Mouse (Mus musculus) MEL (cell line): Measurements from ENCODE around the gene Gramd1b. TPM values are rescaled to one million over a fixed set of nuclear protein-coding genes. Genes with fewer than 3 reads are reported as not detected.

Experiments used
- DNase-seq: peaks from one replicate; pipeline ENCODE4 v3.0.0; 2011; ENCODE audit warnings: low read depth, low spot score
- H3K27ac ChIP-seq: 2 replicates; pipeline ENCODE4 v1.5.1; 2012; ENCODE audit warnings: low read depth, mild to moderate bottlenecking, control low read depth, low read length, moderate library complexity; ENCODE audit not compliant: control insufficient read depth
- H3K27me3 ChIP-seq, 2 experiments: fragments of 150-350 bp in 1 of 2; sonication (generic) in 1 of 2; 2 replicates each; pipeline ENCODE4 v1.6.1; 2012; ENCODE audit warnings: low read length in 2 of 2, mild to moderate bottlenecking in 2 of 2, improper control_type of control experiment in 1 of 2, moderate library complexity in 1 of 2; ENCODE audit not compliant: insufficient read depth in 2 of 2, control insufficient read depth in 1 of 2
- H3K36me3 ChIP-seq, 2 experiments: 2 replicates each; pipeline ENCODE4 v1.6.1; 2012 to 2014; ENCODE audit warnings: low read length in 2 of 2, improper control_type of control experiment in 1 of 2, inconsistent platforms in 1 of 2, mild to moderate bottlenecking in 1 of 2; ENCODE audit not compliant: insufficient read depth in 2 of 2, control insufficient read depth in 1 of 2
- H3K4me1 ChIP-seq, 2 experiments: fragments of 150-350 bp in 1 of 2; sonication (generic) in 1 of 2; 2 replicates each; pipeline ENCODE4 v1.6.1; 2012; ENCODE audit warnings: low read length in 2 of 2, improper control_type of control experiment in 1 of 2, mild to moderate bottlenecking in 1 of 2; ENCODE audit not compliant: insufficient read depth in 2 of 2, control insufficient read depth in 1 of 2
- H3K4me3 ChIP-seq, 2 experiments: fragments of 150-350 bp in 1 of 2; sonication (generic) in 1 of 2; 2 replicates each; pipeline ENCODE4 v1.5.1; 2012; ENCODE audit warnings: low read depth in 2 of 2, low read length in 2 of 2, mild to moderate bottlenecking in 2 of 2, moderate library complexity in 2 of 2, control low read depth in 1 of 2, improper control_type of control experiment in 1 of 2; ENCODE audit not compliant: control insufficient read depth in 1 of 2, insufficient read depth in 1 of 2
- H3K79me2 ChIP-seq: 2 replicates; pipeline ENCODE4 v1.6.1; 2012; ENCODE audit warnings: mild to moderate bottlenecking, low read length, moderate library complexity; ENCODE audit not compliant: control insufficient read depth, poor library complexity, insufficient read depth
- H3K9ac ChIP-seq: 2 replicates; pipeline ENCODE4 v1.6.1; 2012; ENCODE audit warnings: low read depth, mild to moderate bottlenecking, control low read depth, low read length, moderate library complexity; ENCODE audit not compliant: control insufficient read depth, poor library complexity, severe bottlenecking
- H3K9me3 ChIP-seq: fragments of 150-350 bp; sonication (generic); replicated peaks from 2 replicates; pipeline ENCODE4 v1.6.1; 2012; ENCODE audit warnings: mild to moderate bottlenecking, low read length, improper control_type of control experiment, moderate library complexity; ENCODE audit not compliant: insufficient read depth
- CHD1 ChIP-seq: IDR thresholded peaks from 2 replicates; pipeline ENCODE4 v1.6.1; 2012; ENCODE audit warnings: low read depth, mild to moderate bottlenecking, inconsistent platforms, low read length, improper control_type of control experiment
- CHD2 ChIP-seq: IDR thresholded peaks from 2 replicates; pipeline ENCODE4 v1.6.1; 2011; ENCODE audit warnings: low read length, improper control_type of control experiment
- CTCF ChIP-seq, 3 experiments: IDR thresholded peaks in 2 of 3; conservative IDR thresholded peaks in 1 of 3; 2 replicates each; pipeline ENCODE4 v1.5.1; 2011 to 2012; ENCODE audit warnings: low read length in 3 of 3, low read depth in 2 of 3, mild to moderate bottlenecking in 2 of 3, improper control_type of control experiment in 1 of 3, inconsistent platforms in 1 of 3, mixed read lengths in 1 of 3, moderate library complexity in 1 of 3; ENCODE audit not compliant: control insufficient read depth in 1 of 3, insufficient read depth in 1 of 3, poor library complexity in 1 of 3, severe bottlenecking in 1 of 3
- ELF1 ChIP-seq: IDR thresholded peaks from 2 replicates; pipeline ENCODE4 v1.6.1; 2014; ENCODE audit warnings: low read depth, mild to moderate bottlenecking, inconsistent platforms, low read length, improper control_type of control experiment, moderate library complexity
- EP300 ChIP-seq, 2 experiments: IDR thresholded peaks; 2 replicates each; pipeline ENCODE4 v1.6.1; 2011; ENCODE audit warnings: improper control_type of control experiment in 2 of 2, low read length in 2 of 2, low read depth in 1 of 2, mild to moderate bottlenecking in 1 of 2
- ETS1 ChIP-seq: IDR thresholded peaks from 2 replicates; pipeline ENCODE4 v1.6.1; 2012; ENCODE audit warnings: low read depth, mild to moderate bottlenecking, inconsistent platforms, low read length, improper control_type of control experiment, moderate library complexity
- GABPA ChIP-seq: IDR thresholded peaks from 2 replicates; pipeline ENCODE4 v1.6.1; 2012; ENCODE audit warnings: low read depth, mild to moderate bottlenecking, inconsistent platforms, low read length, improper control_type of control experiment, moderate library complexity
- HCFC1 ChIP-seq: IDR thresholded peaks from 2 replicates; pipeline ENCODE4 v1.6.1; 2012; ENCODE audit warnings: low read depth, mild to moderate bottlenecking, inconsistent platforms, low read length, improper control_type of control experiment, moderate library complexity
- KAT2A ChIP-seq: conservative IDR thresholded peaks from 2 replicates; pipeline ENCODE4 v1.6.1; 2012; ENCODE audit warnings: low read depth, low read length, improper control_type of control experiment, inconsistent platforms
- MAFK ChIP-seq: IDR thresholded peaks from 2 replicates; pipeline ENCODE4 v1.6.1; 2011; ENCODE audit warnings: low read depth, mild to moderate bottlenecking, low read length, improper control_type of control experiment, borderline replicate concordance
- MAZ ChIP-seq: IDR thresholded peaks from 2 replicates; pipeline ENCODE4 v1.6.1; 2012; ENCODE audit warnings: low read depth, mild to moderate bottlenecking, inconsistent platforms, low read length, improper control_type of control experiment
- MEF2A ChIP-seq: IDR thresholded peaks from 2 replicates; pipeline ENCODE4 v1.6.1; 2014; ENCODE audit warnings: low read depth, mild to moderate bottlenecking, inconsistent platforms, low read length, improper control_type of control experiment; ENCODE audit not compliant: poor library complexity, insufficient replicate concordance, severe bottlenecking; ENCODE audit errors: extremely low read depth
- MYB ChIP-seq: IDR thresholded peaks from 2 replicates; pipeline ENCODE4 v1.6.1; 2011; ENCODE audit warnings: mild to moderate bottlenecking, low read depth, low read length, improper control_type of control experiment
- POLR2A ChIP-seq, 2 experiments: IDR thresholded peaks; 2 replicates each; pipeline ENCODE4 v1.6.1; 2011 to 2012; ENCODE audit warnings: low read length in 2 of 2, mild to moderate bottlenecking in 2 of 2, control low read depth in 1 of 2, improper control_type of control experiment in 1 of 2, low read depth in 1 of 2, moderate library complexity in 1 of 2; ENCODE audit not compliant: control insufficient read depth in 1 of 2, insufficient read depth in 1 of 2, poor library complexity in 1 of 2
- RCOR1 ChIP-seq: IDR thresholded peaks from 2 replicates; pipeline ENCODE4 v1.6.1; 2012; ENCODE audit warnings: low read depth, mild to moderate bottlenecking, inconsistent platforms, low read length, improper control_type of control experiment
- SIN3A ChIP-seq: IDR thresholded peaks from 2 replicates; pipeline ENCODE4 v1.6.1; 2012; ENCODE audit warnings: low read length, improper control_type of control experiment, inconsistent platforms
- TAL1 ChIP-seq: IDR thresholded peaks from 2 replicates; pipeline ENCODE4 v1.6.1; 2012; ENCODE audit warnings: mild to moderate bottlenecking, inconsistent platforms, low read length, moderate library complexity, mixed read lengths
- TBP ChIP-seq: IDR thresholded peaks from 2 replicates; pipeline ENCODE4 v1.8.0; 2011; ENCODE audit warnings: low read depth, low read length, improper control_type of control experiment
- USF1 ChIP-seq: IDR thresholded peaks from 2 replicates; pipeline ENCODE4 v1.6.1; 2014; ENCODE audit warnings: low read depth, mild to moderate bottlenecking, inconsistent platforms, low read length, improper control_type of control experiment, moderate library complexity
- ZKSCAN1 ChIP-seq: IDR thresholded peaks from 2 replicates; pipeline ENCODE4 v1.6.1; 2012; ENCODE audit warnings: low read depth, mild to moderate bottlenecking, inconsistent platforms, low read length, improper control_type of control experiment, moderate library complexity
- ZNF384 ChIP-seq: IDR thresholded peaks from 2 replicates; pipeline ENCODE4 v1.6.1; 2012; ENCODE audit warnings: low read depth, mild to moderate bottlenecking, inconsistent platforms, low read length, improper control_type of control experiment
- polyA plus RNA-seq, 2 experiments: library from polyadenylated mRNA; stranded (reverse) in 1 of 2; unstranded in 1 of 2; fragments of >175 nt in 1 of 2; fragments of >200 nt in 1 of 2; gene quantifications; 2 replicates each; pipeline versions ENCODE4 v1.2.1 to v1.2.4; 2012; ENCODE audit warnings: low replicate concordance in 2 of 2, low read depth in 1 of 2; ENCODE audit not compliant: insufficient read length in 2 of 2, insufficient read depth in 1 of 2, missing spikeins in 1 of 2
- total RNA-seq: library from RNA; depleted of rRNA; stranded (reverse); fragments of 300-350 nt; gene quantifications from 2 replicates; pipeline ENCODE4 v1.2.3, GENCODE M21; 2012

The Gramd1b gene
- total and polyA plus RNA-seq, 3 experiments: not detected

GRCm38 (mm10) chr9:40412246-40412645, 118.9 kb downstream of the Gramd1b start:
- no peak overlapping the region for H3K9ac ChIP-seq
- H3K4me1 ChIP-seq: no peaks in the 10 kb centered on the region
- no peaks in the 10 kb centered on the region for H3K79me2 ChIP-seq
- DNase-seq: no peak
- no peaks in the 10 kb centered on the region for H3K9me3 ChIP-seq
- no peaks in the 10 kb centered on the region for H3K27me3 ChIP-seq
- no peak overlapping the region for H3K4me3 ChIP-seq
- no peak overlapping the region for H3K27ac ChIP-seq
- TF ChIP-seq MEF2A: no peak
- no peak for TF ChIP-seq RCOR1
- TF ChIP-seq TBP: no peak
- TF ChIP-seq ZKSCAN1: no peak
- TF ChIP-seq GABPA: no peak
- TF ChIP-seq TAL1: no peak
- TF ChIP-seq SIN3A: no peak
- no peak for TF ChIP-seq CTCF (IDR thresholded peaks at IDR 0.05 in 2 of 3, conservative IDR thresholded peaks at IDR 0.05 in 1 of 3; ENCODE audit: control insufficient read depth in 1 of 3, insufficient read depth in 1 of 3, low read depth in 2 of 3, low read length in 3 of 3, poor library complexity in 1 of 3, severe bottlenecking in 1 of 3)
- no peak for TF ChIP-seq EP300 (IDR thresholded peaks at IDR 0.05; ENCODE audit: low read depth in 1 of 2, low read length in 2 of 2)
- no peak for TF ChIP-seq ETS1
- TF ChIP-seq MAFK: no peak
- TF ChIP-seq USF1: no peak
- no peak for TF ChIP-seq ELF1
- TF ChIP-seq MAZ: no peak
- TF ChIP-seq HCFC1: no peak
- TF ChIP-seq KAT2A: no peak
- no peak for TF ChIP-seq POLR2A (IDR thresholded peaks at IDR 0.05; ENCODE audit: control insufficient read depth in 1 of 2, insufficient read depth in 1 of 2, low read depth in 1 of 2, low read length in 2 of 2, poor library complexity in 1 of 2)
- TF ChIP-seq MYB: no peak
- no peak for TF ChIP-seq CHD2
- no peaks in the 10 kb centered on the region for H3K36me3 ChIP-seq

- no peaks in the 10 kb centered on the region for H3K4me1 ChIP-seq
- H3K27ac ChIP-seq: no peak overlapping the region
- no peaks in the 10 kb centered on the region for H3K9me3 ChIP-seq
- H3K9ac ChIP-seq: no peak overlapping the region
- no peaks in the 10 kb centered on the region for H3K79me2 ChIP-seq
- no peak for DNase-seq
- no peaks in the 10 kb centered on the region for H3K27me3 ChIP-seq
- H3K4me3 ChIP-seq: no peak overlapping the region
- TF ChIP-seq CHD1 (no peak), ETS1 (no peak), ZNF384 (no peak)
- H3K36me3 ChIP-seq: no peaks in the 10 kb centered on the region
Observed at GRCm38 (mm10) chr9:40410895-40411294, 120.3 kb downstream of the Gramd1b start.
